Mouse (Mus musculus): ENCODE measurements around the gene Gpcpd1.

The Gpcpd1 gene

DNA sequence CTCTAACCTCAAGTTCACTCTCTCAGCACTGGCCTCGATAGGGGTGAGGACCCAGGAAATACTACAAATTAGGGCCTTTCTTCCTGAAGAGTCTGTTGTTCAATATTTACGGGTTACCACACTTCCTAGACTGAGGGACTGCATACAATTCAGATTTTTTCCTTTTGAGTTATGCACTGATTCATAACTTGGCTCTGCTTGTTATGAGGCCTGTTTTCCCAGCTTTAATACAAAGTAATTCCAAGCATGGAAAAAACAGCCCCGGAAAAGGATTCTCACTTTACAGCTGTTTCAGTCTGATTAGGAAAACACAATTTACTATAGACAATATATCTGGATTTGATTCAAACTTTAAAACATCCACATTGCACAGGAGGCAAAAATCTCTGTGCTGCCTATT lies 1.5 kb downstream of the Gpcpd1 start:
- no peak for DNase-seq (ENCODE audit: low spot score in 2 of 2)

DNA sequence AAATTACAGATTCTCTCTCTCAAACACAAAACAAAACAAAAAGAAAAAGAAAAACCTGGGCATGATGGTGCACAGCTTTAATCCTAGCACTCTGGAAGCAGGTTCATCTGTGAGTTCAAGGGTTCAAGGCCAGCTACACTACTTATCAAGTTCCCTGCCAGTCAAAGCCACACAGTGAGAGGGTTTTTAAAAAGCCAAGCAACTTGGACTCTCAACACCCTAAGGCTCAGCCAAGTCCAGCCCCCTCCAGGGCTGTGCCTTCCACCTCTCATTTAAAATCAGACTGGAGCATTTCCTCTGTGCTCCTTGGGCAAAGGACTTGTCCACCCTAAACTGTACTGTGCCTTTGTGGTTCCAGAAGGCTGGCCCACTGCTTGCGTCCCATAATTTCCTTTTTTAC lies 3.3 kb downstream of the Gpcpd1 start:
- no peak for DNase-seq (ENCODE audit: low spot score in 2 of 2)

DNA sequence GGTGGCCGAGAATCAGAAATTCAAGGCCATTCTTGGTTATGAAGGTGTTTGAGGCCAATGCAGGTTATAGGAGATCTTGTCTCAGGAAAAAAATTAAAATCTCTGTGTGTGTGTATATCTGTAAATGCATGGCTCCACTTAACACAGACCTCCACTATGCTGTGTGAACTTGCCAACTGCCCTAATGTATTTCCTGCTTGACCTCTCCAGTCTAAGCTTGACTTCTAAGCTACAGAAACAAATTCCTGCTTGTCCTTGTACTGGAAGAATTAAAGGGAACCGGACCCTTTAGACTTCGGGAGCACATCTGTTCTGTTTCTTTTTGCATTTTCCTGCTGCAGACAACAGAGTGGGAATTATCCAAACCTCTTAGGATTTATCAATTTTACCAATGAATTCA lies 4.4 kb downstream of the Gpcpd1 start:
- DNase-seq (ENCODE audit: low spot score in 2 of 2): no peak

DNA sequence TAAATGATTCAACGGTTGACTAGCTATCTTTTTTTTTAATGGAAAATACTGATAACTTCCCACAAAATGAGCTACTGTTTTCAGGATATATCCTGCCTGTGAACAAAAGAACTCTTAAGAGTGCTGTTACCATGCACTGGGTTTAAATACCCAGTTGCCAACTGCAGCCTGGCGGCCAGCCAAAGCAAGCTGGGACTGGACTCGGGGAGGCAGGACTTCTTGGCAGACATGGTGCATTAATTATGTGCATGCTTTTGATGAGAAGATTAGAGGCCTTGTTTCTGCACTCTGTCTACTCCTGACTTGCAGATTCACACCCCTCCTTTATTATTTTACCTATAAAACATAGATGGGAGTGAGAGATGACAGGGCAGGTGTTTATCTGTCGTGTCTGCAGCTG lies 5.3 kb downstream of the Gpcpd1 start:
- peak; percentile 51 to 64 for DNase-seq (ENCODE audit: low spot score in 2 of 2)

DNA sequence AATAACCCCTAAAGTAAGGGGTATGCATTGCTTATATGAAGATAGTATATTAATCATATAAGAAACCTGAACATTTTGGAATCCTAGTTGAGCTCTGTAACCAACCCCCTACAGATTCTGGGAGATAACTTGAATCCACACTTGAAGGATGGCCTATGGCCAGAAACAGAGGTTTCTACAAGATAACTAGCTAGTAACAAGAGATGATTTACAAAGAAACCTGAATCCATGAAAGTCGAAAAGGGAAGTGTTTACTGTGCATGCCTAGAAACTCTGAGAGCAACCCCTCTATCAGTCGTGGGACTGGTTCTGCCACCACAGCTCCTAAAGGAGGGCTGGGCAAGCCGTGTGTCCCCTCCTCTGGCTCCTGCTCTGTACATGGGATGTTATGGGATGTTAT lies 7.8 kb downstream of the Gpcpd1 start:
- no peak for DNase-seq (ENCODE audit: low spot score in 2 of 2)

DNA sequence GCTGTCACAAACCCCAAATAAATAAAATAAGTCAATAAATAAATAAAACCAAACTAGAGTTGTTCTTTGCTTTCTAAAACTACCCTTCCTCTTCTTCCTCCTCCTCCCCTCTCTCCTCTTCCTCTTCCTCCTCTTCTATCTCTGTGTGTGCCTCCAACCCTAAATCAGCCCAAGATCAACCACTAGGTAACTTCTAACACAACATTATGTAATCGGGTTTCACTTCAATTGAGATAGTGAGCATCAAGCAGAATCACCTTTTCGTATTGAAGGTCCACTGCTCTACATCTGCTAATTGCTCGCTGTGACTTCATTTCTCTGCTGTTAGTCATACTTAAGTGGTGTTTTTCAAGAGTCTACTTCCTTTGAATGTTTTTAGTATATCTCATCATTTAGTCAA lies 8.8 kb downstream of the Gpcpd1 start:
- no peak for DNase-seq (ENCODE audit: low spot score in 2 of 2)

DNA sequence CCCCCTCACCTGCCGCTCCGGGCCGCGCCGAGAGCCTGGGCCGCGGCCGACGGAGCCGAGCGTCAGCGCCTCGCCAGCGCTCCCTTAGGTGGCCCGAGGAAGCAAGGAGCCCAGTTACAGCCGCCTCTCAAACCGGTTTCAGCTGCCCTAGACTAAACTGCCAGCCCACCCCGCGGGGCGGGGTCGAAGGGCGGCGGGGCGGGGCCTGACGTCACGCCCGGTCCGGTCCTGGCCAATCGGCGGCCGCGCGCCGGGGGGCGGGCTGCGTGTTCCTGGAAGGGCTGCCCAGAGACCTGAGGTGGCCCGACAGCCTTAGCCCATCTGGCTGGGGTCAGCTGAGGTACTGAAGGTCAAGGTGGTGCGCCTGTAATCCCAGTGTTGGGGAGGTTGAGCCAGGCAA lies 9.5 kb downstream of the Gpcpd1 start:
- peak; percentile 95 to 97 for DNase-seq (ENCODE audit: low spot score in 2 of 2)

DNA sequence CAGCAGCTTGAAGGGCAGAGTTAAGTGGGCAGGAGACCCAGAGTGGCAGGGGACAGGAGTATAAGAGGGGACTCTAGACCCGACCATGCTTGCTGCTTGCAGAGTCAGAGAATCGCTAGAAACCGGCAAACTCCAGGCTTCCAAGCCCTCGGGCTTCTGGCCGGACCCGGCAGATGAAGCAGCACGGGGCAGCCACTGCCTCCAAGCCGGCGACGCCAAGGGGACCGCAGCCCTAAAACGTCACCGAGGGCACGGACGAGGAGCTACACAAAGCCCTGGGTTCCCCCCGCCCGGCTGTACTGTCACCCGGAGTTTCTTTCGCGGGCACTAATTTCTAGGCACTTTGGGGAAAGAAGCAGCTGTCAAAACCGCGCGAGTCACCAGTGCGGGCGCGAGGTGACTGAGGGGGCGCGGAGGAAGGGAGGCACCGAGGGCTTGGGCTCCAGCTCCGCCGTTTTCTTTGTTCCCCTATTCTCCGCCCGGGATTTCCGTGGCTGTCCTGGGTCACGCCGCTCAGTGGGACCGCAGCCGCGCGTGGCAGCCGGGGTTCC lies 10.0 kb downstream of the Gpcpd1 start:
- peak; percentile 20 to 23 for DNase-seq (ENCODE audit: low spot score in 2 of 2)

DNA sequence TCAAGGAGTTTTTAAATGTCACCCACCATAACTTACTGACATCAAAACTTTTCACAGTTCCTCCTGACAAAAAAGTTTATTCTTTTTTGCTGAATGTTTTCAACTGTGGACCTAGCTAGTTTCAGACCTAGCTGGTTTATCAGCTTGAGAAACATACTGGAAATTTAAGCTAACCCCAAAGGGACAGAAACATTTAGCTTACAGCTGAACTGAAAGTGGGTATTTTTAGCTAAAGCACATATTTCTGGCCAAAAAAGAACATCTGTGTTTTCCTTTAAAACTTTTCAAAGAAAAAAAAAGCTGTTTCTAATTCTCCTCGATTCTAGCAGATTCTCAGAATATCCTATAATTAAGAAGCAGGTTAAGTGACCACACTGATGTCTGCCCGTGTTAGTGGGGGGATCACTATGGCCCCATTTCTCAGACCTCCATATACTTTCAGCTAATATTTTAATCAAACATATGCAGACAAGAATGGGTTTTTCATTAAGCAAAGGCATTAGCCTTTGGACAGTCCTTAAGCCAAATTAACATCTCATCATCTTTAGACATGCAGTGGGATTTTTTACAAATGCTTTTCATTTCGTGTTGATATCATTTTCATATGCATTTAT lies 10.9 kb downstream of the Gpcpd1 start:
- no peak for DNase-seq (ENCODE audit: low spot score in 2 of 2)

DNA sequence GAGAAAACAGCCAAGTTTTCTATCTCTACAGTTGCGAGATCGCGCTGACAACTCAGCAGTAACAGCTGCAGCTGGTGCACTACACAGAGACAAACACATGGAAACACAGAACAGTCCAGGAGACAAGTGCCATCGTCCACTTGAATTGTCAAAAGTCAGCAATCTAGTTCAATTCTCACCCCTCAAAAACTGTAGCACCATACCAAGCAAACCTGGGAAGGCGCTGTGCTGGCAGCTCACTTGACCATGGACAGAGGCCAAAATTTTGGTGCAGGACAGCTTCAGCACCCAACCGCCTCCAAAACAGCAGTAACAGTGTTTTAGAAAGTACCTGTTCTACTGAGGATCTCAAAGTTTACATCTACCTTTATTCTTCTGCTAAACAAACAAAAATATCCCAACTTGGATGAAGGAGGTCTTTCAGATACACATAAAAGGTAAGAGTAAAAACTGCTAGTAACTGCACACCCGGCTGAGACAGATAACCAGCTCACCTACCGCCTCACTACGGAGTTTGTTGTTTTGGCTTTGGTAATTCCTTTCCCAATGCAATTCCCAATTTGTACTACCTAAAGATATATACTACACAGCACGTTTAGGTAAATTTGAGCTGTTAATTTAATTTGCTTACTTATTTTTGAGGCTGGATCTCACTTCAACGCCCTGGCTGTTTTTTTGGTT lies 11.6 kb downstream of the Gpcpd1 start:
- DNase-seq (ENCODE audit: low spot score in 2 of 2): no peak

DNA sequence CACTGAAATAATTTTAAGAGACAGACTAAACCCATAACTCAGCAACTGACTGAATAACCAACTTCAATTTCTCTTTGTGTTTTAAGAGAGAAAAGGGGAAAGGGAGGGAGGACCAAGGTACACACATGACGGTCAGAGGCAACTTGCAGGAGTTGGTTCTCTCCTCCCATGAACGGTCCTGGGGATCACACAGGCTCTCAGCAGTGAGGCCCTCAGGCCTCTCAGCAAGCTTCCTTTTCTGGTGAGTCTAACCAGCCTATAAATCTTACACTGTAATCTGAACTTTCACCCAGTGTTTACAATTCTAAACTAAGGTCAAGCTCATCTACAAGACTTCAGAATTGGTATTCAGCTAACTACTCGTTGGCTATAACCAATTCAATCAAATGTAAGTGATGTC lies 12.3 kb downstream of the Gpcpd1 start:
- no peak for DNase-seq (ENCODE audit: low spot score in 2 of 2)

DNA sequence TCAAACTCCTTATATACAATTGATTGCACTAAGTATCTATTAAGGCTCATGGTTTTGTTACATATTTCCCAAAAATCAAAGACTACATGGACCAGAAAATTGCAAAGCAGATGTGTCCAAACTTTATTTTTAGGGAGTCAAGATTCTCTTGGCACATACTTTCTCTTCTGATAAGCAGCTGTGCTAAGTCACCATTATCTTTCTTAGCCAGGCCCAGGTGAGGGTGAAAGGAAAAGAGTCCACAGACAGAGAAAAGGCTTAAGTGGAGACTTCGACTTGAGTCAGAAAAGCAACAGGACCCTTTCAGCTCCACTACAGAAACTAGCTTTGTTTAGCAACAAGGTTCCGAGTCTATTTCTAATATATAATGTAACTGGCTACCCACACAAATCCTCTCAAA lies 14.2 kb downstream of the Gpcpd1 start:
- no peak for DNase-seq (ENCODE audit: low spot score in 2 of 2)

DNA sequence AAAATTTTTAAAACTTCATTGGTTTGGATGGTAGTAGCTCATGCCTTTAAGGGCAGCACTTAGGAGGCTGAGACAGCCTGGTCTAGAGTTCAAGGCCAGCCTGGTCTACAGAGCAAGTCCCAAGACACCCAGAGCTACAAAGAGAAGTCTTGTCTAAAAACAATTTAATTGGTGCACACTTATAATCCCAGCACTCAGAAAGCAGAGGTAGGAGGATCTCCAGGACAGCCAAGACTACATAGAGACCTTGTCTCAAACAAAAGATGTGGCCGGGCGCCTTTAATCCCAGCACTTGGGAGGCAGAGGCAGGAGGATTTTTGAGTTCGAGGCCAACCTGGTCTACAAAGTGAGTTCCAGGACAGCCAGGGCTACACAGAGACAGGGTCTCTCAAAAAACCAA lies 14.9 kb downstream of the Gpcpd1 start:
- DNase-seq (ENCODE audit: low spot score in 2 of 2): no peak

DNA sequence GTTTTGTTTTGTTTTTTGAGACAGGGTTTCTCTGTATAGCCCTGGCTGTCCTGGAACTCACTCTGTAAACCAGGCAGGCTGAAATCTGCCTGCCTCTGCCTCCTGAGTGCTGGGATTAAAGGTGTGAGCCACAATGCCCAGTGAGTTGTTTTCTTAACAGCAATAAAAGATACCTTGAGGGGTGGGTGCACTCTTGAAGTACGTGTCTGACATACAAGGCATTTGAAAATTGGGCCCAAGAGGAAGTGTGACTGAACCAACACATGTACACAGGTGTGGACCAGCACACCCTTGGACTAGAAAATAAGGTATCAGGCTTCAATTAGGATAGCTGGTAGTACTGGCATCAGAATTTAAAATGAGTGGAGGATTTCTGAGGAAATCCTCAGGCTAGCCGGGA lies 16.2 kb downstream of the Gpcpd1 start:
- DNase-seq (ENCODE audit: low spot score in 2 of 2): no peak

DNA sequence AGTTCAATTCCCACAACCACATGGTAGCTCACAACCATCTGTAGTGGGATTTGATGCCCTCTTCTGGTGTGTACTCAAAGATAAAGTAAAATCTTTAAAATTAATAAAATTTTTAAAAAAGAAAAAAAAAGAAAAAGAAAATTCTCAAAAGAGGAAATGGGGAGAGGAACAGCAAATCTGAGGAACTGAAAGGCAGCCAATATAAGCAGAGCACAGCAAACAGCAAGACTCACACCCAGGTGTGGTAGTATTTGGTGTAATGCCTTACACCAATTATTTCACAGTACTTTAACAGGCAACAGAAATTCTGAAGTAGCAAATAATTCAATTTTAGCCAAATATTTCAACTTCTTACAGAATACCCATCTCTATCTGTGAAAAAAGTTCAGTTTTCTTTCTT lies 16.7 kb downstream of the Gpcpd1 start:
- DNase-seq (ENCODE audit: low spot score in 2 of 2): no peak

DNA sequence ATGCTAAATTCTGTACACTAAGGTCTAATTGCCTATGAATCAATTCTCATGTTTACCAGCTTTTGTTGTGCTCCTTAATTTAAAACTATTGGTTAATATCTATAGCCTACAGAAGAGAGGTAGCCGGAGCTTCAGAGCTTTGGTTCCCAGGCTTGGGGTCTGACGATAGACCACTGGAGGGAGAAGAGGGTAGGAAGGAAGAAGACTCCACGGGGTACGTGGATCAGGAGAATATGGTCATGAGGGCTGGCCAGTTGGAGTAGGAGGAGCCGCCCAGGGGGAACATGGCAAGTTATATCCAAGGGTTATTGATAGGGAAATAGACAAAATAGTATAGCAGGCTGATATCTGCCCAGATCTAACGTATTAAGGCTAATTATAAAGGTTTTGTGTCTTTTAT lies 17.8 kb downstream of the Gpcpd1 start:
- no peak for DNase-seq (ENCODE audit: low spot score in 2 of 2)

DNA sequence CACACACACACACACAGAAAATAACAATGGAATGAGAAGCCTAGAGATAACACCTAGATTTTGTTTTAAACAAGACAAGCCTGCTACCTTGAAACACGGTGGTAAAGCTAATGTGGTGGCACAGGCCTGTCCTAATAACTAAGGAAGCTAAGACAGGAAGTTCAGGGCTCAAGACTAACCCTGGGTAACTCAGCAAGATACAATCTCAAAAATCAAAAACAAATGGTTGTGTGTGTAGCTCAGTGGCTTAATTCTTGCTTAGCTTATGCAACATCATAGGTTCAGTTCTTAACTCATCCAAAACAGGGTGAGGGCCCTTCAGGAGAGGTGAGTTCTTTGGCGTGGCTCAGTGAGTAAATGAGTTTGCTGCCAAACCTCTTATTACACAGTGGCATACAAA lies 20.1 kb downstream of the Gpcpd1 start:
- DNase-seq (ENCODE audit: low spot score in 2 of 2): no peak

DNA sequence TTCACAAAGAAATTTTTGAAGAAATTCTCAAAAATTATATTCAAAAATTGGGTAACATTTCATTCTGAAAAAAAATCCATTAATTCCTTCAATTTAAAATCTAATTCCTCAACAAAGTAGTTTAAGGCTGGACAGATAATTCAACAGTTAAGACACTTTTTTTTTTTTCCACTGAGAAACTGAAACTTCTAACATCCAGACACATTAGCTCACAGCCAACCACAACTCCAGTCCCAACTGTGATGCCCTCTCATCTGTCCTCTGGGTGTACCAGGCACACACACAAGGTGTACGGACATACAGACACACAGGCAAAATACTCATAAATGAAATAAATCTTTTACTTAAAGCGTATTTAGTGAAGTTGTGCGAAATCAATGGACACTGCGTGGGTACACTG lies 25.7 kb downstream of the Gpcpd1 start:
- no peak for DNase-seq (ENCODE audit: low spot score in 2 of 2)

DNA sequence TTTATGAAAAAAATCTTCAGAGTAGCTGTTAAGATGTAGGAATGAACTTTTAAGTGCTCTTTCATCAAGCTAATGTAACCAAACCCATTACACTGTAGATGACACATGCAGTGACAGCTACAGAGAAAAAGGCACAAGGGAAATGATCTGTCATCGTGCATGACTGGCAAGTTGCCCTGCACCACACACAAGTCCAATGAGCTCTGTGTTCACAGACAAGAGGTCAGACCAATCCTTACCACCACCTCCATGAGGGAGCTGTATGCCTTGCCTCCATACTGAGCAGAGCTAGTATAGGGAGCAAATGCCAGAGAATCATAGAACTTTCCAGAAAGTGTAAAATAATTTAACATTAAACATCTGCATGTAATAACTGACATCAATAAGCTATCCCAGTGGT lies 59.7 kb downstream of the Gpcpd1 start:
- no peak for DNase-seq (ENCODE audit: low spot score in 2 of 2)

DNA sequence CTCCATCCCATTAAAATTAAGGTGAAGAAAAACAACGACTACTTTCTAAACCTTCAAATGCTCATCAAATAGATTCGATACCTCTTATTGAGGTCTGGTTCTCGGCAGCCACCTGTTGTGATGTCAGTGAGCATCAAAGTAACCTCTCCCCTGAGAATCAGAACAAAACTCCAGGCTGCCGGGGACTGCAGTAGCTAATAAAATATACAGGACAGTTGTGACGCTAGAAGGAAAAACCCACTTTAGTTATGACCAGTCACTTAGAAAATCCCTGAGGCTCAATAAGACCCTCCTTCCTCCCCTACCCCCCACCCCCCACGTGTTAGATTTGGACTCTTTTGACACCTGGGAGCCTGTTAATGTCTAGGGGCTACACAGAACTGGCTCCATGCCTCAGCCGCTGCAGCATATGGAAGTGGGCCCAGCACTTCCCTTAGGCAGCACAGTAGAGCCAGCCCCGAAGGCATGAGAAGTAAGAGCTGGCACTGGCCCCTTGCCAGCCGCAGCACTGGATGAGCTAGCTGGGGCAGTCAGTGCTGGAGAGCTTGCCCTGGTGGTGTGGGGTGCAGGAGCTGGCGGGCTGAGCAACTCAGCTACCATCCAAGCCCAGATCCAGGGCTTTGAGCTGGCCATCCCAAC lies 60.5 kb downstream of the Gpcpd1 start:
- no peak for DNase-seq (ENCODE audit: low spot score in 2 of 2)

DNA sequence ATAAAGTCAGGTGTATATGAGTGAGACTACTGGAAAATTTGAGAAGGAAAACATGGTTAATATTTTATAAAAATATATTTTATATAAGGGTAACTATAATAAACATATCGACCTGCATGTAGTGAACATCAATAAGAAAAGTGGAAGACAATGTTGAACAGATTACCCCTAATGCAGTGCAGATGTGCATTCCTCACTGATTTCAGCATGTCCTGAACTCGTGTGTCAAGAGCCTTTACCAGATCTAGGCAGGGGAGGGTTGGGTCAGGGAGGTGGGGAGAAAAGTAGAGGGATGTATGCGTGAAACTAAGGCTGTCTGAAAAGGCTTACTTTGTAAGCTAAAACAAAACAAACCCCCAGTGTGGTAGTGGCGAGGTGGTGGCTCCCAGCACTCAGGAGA lies 61.4 kb downstream of the Gpcpd1 start:
- DNase-seq (ENCODE audit: low spot score in 2 of 2): no peak

DNA sequence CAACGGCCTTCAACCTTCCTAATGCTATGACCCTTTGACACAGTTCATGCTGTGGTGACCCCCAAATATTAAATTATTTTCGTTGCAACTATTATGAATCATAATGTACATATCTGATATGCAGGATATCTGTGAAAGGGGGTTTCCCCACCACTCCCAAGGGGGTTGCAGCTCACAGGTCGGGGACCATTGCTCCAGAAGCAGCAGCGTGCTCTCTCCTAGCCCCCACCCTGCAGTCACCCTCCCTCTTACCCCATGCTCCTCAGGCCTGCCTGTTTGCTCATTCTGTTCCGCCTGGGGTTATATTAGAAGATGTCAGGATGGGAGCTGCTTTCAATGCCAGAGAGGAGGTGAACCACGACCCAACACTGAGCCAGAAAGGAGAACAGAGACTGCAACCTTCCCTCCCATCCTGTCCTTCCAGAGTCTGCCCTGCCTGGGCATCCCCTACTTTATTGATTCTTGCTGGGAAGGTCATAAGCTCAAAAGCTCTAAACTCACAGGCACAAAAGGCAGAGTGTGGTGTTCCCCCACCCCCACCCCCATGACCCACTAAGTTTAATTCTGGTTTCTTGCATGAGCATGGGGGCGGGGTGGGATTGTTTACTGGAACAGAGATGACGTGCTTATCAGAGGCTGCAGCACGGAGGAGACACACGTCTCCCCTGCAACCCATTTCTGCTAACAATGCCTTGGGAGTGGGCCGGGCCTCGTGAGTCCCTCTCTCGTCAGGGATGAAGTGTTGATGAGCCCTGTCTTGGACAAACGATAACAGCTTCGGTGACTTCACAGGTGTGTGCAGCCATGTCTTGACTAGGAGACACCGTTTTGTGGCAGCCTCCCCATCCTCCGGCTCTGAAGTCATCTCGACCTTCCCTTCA lies 69.3 kb downstream of the Gpcpd1 start:
- DNase-seq (ENCODE audit: low spot score in 2 of 2): no peak
